ENCODE assay signal across 7 mouse cellular contexts in the genomic region with DNA sequence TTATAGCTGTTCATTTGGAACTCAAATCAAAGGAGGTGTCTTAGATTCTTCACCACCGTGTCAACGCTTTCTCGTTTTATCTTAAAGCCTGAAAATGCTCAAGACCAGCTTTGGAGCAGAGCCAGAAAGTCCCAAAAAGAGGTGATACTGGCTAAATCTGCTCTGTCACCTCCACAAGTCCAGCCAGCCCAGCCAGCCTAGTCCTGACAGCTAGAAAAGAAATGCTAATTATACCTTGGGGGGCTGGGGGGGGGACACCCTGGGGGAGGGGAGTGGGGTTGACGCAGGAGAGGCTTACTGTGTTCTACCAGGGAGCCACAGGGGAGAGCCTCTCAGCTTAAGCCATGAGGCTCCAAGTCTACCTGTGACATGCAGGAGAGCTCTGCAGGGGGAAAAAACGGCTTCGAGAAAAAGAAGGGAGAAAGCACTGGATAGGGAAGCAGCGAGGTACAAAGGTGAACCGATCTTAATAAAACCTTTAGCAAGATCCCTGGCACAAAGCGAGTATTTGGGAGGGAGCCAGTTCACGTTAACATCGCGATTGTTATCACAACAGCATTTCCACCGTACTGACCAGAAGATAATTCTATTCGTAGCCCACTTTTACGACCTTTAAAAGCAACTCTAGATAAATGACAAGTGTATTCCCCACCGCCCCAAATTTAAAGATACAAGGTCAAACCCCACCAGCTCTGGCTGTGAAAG. TPM values are rescaled to one million over a fixed set of nuclear protein-coding genes. Genes with fewer than 3 reads are reported as not detected.
A peak's percentile ranks its signal among the peaks of the same experiment; 100 is the strongest.
DNase-seq lines count a peak whose midpoint lies in the region; ATAC-seq lines count a peak whose summit lies in the region.

No protein-coding gene starts in this region.

- peak; percentile 42 for DNase-seq in right cerebral cortex, postnatal 14 days
- no peak for DNase-seq in right cerebral cortex, postnatal 4 days
- DNase-seq in cerebellum, adult 8-10 months: peak; percentile 52
- peak; percentile 55 to 59 for DNase-seq in left cerebral cortex, postnatal 14 days (ENCODE audit: low spot score in 2 of 2)
- DNase-seq in urinary bladder, adult 18-20 months (ENCODE audit: low spot score in 2 of 2): no peak

- intact Hi-C loops in left cerebral cortex, postnatal 14 days (cut with DNase I): loop anchor here (5.0 kb wide), 1 partner anchor 54 kb away; no protein-coding TSS in a partner anchor

- H3K4me1 ChIP-seq in heart, embryonic 16.5 days (ENCODE audit: control insufficient read depth, insufficient read depth, low read length): peaks cover 18% of the 10 kb centered on the region
- H3K4me1 ChIP-seq in neural tube, embryonic 12.5 days: peaks cover 11% of the 10 kb centered on the region

- peak overlapping the region; percentile 94 for H3K4me2 ChIP-seq in heart, embryonic 16.5 days (ENCODE audit: low read depth, low read length)
- H3K4me2 ChIP-seq in neural tube, embryonic 12.5 days (replicated peaks): peak overlapping the region; percentile 94

- peak overlapping the region; percentile 77 for H3K27ac ChIP-seq in heart, embryonic 16.5 days (ENCODE audit: low read length)
- H3K27ac ChIP-seq in neural tube, embryonic 12.5 days: no peak overlapping the region

- 3% methylated on average over 16 of the region's 16 CpGs for WGBS in heart, embryonic 16.5 days
- WGBS in neural tube, embryonic 12.5 days: 3% methylated on average over 16 of the region's 16 CpGs

- ATAC-seq in heart, embryonic 16.5 days (replicated peaks; ENCODE audit: extremely low read depth, insufficient read depth, low FRiP score): no peak
- ATAC-seq in neural tube, embryonic 12.5 days (ENCODE audit: low FRiP score, low read depth): no peak

- H3K27me3 ChIP-seq in heart, embryonic 16.5 days (ENCODE audit: control insufficient read depth, insufficient read depth, low read length): no peaks in the 10 kb centered on the region
- no peaks in the 10 kb centered on the region for H3K27me3 ChIP-seq in neural tube, embryonic 12.5 days (replicated peaks)

- H3K9me3 ChIP-seq in heart, embryonic 16.5 days (replicated peaks; ENCODE audit: control insufficient read depth, low read length): no peaks in the 10 kb centered on the region
- no peaks in the 10 kb centered on the region for H3K9me3 ChIP-seq in neural tube, embryonic 12.5 days

- peaks cover 13% of the 10 kb centered on the region for H3K36me3 ChIP-seq in heart, embryonic 16.5 days (ENCODE audit: control insufficient read depth, insufficient read depth)
- H3K36me3 ChIP-seq in neural tube, embryonic 12.5 days: peaks cover 8% of the 10 kb centered on the region

- peak overlapping the region; percentile 97 for H3K4me3 ChIP-seq in heart, embryonic 16.5 days (ENCODE audit: low read length)
- peak overlapping the region; percentile 88 for H3K4me3 ChIP-seq in neural tube, embryonic 12.5 days

- H3K9ac ChIP-seq in heart, embryonic 16.5 days (ENCODE audit: low read length): peak overlapping the region; percentile 97
- H3K9ac ChIP-seq in neural tube, embryonic 12.5 days: peak overlapping the region; percentile 84

RNA-seq across cellular contexts. Expression of a gene that starts 1.0 kb away (rescaled TPM):
- polyA plus RNA-seq in heart, embryonic 16.5 days (2015; fragmentation: Nextera tagmentation; extraction: Ambion mirVana): 41.4 and 60.0 TPM in 2 replicates
- 100 to 1,000 TPM; 569 to 619 TPM for total RNA-seq in left cerebral cortex, postnatal 14 days (2021)
- polyA plus RNA-seq in neural tube, embryonic 12.5 days (2016; fragmentation: Nextera tagmentation; extraction: Ambion mirVana): 61.8 and 63.4 TPM in 2 replicates

RNA-seq across cellular contexts. Expression of a gene that starts 16.1 kb away (rescaled TPM):
- polyA plus RNA-seq in heart, embryonic 16.5 days (2015; fragmentation: Nextera tagmentation; extraction: Ambion mirVana): 31.1 and 34.5 TPM in 2 replicates
- 1 to 10 TPM; 5.2 to 5.5 TPM for total RNA-seq in left cerebral cortex, postnatal 14 days (2021)
- polyA plus RNA-seq in neural tube, embryonic 12.5 days (2016; fragmentation: Nextera tagmentation; extraction: Ambion mirVana): 29.1 and 30.3 TPM in 2 replicates

Comparison
In these comparisons a context has a peak if more than half of its experiments do, and no peak if none do; other contexts are left out.
1. DNase-seq: peak in right cerebral cortex, postnatal 14 days (single experiment), cerebellum, adult 8-10 months (single experiment) and left cerebral cortex, postnatal 14 days (2 of 2); none in right cerebral cortex, postnatal 4 days (single experiment) and urinary bladder, adult 18-20 months (0 of 2).